ENCODE assay signal across 19 mouse cellular contexts in genomic region chr19:28258907-28259675, GRCm38 (mm10).
DNase-seq lines count a peak whose midpoint lies in the region; ATAC-seq and TF ChIP-seq lines count a peak whose summit lies in the region.
"Had no signal": no experiment of that assay in that cellular context is flagged by ENCODE, and none has a peak within 500 bp of the region (broad histone marks: within the 10 kb centered on the region; RNA-seq: fewer than 3 reads in every experiment).

No protein-coding gene starts in this region.

- DNase-seq in heart, adult 11 months: peak; percentile 52
- DNase-seq in NIH3T3 (ENCODE audit: low read depth): peak; percentile 76
- peak; percentile 87 for DNase-seq in embryonic facial prominence, embryonic 14.5 days (ENCODE audit: low spot score)
- peak; percentile 63 for DNase-seq in limb, embryonic 14.5 days (ENCODE audit: low spot score)
- no peak for DNase-seq in layer of hippocampus, postnatal 14 days (ENCODE audit: low spot score in 2 of 2)
- no peak for DNase-seq in adrenal gland, postnatal 4 days (ENCODE audit: low spot score in 2 of 2)
- DNase-seq: B cell, adult 2 months; cerebellum, adult 11 months; cerebellum, postnatal 36 days; kidney, postnatal 25 days; liver; lung, adult 18-20 months; lung, postnatal 4 days; spleen, adult 18-20 months; thymus, postnatal 25 days had no signal

- H3K36me3 ChIP-seq in heart, embryonic 12.5 days: no peaks in the 10 kb centered on the region
- H3K36me3 ChIP-seq in embryonic facial prominence, embryonic 14.5 days (ENCODE audit: control insufficient read depth, insufficient read depth, low read length): no peaks in the 10 kb centered on the region
- no peaks in the 10 kb centered on the region for H3K36me3 ChIP-seq in limb, embryonic 14.5 days (ENCODE audit: control insufficient read depth, insufficient read depth, low read length)
- H3K36me3 ChIP-seq: heart, embryonic 15.5 days; hindbrain, embryonic 13.5 days had no signal

- H3K27ac ChIP-seq in heart, embryonic 12.5 days (ENCODE audit: poor library complexity, severe bottlenecking): no peak overlapping the region
- H3K27ac ChIP-seq in embryonic facial prominence, embryonic 14.5 days (replicated peaks; ENCODE audit: low read depth, low read length): peak overlapping the region; percentile 63; the same call in 1 of the 2 replicates
- no peak overlapping the region for H3K27ac ChIP-seq in limb, embryonic 14.5 days (replicated peaks; ENCODE audit: low read depth, low read length)
- H3K27ac ChIP-seq: heart, embryonic 15.5 days; hindbrain, embryonic 13.5 days had no signal

- no peaks in the 10 kb centered on the region for H3K9me3 ChIP-seq in heart, embryonic 12.5 days (replicated peaks)
- no peaks in the 10 kb centered on the region for H3K9me3 ChIP-seq in embryonic facial prominence, embryonic 14.5 days (ENCODE audit: control insufficient read depth, low read length)
- H3K9me3 ChIP-seq in limb, embryonic 14.5 days (ENCODE audit: control insufficient read depth, low read length): no peaks in the 10 kb centered on the region
- H3K9me3 ChIP-seq: heart, embryonic 15.5 days; hindbrain, embryonic 13.5 days had no signal

- H3K4me1 ChIP-seq in heart, embryonic 12.5 days (replicated peaks): no peaks in the 10 kb centered on the region
- 0 out of 2 replicates have a peak, but pooled peaks cover 4% of the 10 kb centered on the region for H3K4me1 ChIP-seq in embryonic facial prominence, embryonic 14.5 days (ENCODE audit: control insufficient read depth, insufficient read depth, low read length)
- H3K4me1 ChIP-seq in limb, embryonic 14.5 days (ENCODE audit: control insufficient read depth, insufficient read depth, low read length): peaks cover 9% of the 10 kb centered on the region; the same call in 1 of the 2 replicates
- H3K4me1 ChIP-seq: heart, embryonic 15.5 days had no signal

- H3K9ac ChIP-seq in heart, embryonic 12.5 days: no peak overlapping the region
- H3K9ac ChIP-seq in embryonic facial prominence, embryonic 14.5 days (ENCODE audit: low read depth, low read length): no peak overlapping the region
- H3K9ac ChIP-seq in limb, embryonic 14.5 days (ENCODE audit: low read depth, low read length, severe bottlenecking): no peak overlapping the region
- H3K9ac ChIP-seq: heart, embryonic 15.5 days; hindbrain, embryonic 13.5 days had no signal

- TF ChIP-seq POLR2A in limb, embryonic 14.5 days (IDR thresholded peaks at IDR 0.05; ENCODE audit: borderline replicate concordance, extremely low read depth, insufficient read depth, insufficient read length): no peak

- H3K4me3 ChIP-seq in heart, embryonic 12.5 days: no peak overlapping the region
- no peak overlapping the region for H3K4me3 ChIP-seq in embryonic facial prominence, embryonic 14.5 days (ENCODE audit: low read depth, low read length)
- H3K4me3 ChIP-seq in limb, embryonic 14.5 days (replicated peaks; ENCODE audit: low read length): no peak overlapping the region
- H3K4me3 ChIP-seq: heart, embryonic 15.5 days; hindbrain, embryonic 13.5 days had no signal

- H3K27me3 ChIP-seq in heart, embryonic 12.5 days (replicated peaks): no peaks in the 10 kb centered on the region
- no peaks in the 10 kb centered on the region for H3K27me3 ChIP-seq in embryonic facial prominence, embryonic 14.5 days (replicated peaks; ENCODE audit: control insufficient read depth, insufficient read depth, low read length)
- H3K27me3 ChIP-seq in limb, embryonic 14.5 days (ENCODE audit: control insufficient read depth, insufficient read depth, low read length): no peaks in the 10 kb centered on the region
- H3K27me3 ChIP-seq: heart, embryonic 15.5 days; hindbrain, embryonic 13.5 days had no signal

- 86% methylated on average over 18 of the region's 18 CpGs for WGBS in heart, embryonic 12.5 days
- 49% methylated on average over 18 of the region's 18 CpGs for WGBS in embryonic facial prominence, embryonic 14.5 days
- WGBS in limb, embryonic 14.5 days: 41% methylated on average over 18 of the region's 18 CpGs

- no peak overlapping the region for H3K4me2 ChIP-seq in heart, embryonic 12.5 days
- peak overlapping the region; percentile 32; the same call in 1 of the 2 replicates for H3K4me2 ChIP-seq in embryonic facial prominence, embryonic 14.5 days (ENCODE audit: low read depth, low read length)
- no peak overlapping the region for H3K4me2 ChIP-seq in limb, embryonic 14.5 days (replicated peaks; ENCODE audit: low read depth, low read length, severe bottlenecking)
- H3K4me2 ChIP-seq: heart, embryonic 15.5 days; hindbrain, embryonic 13.5 days had no signal

- ATAC-seq in heart, embryonic 12.5 days (ENCODE audit: insufficient number of reproducible peaks, low FRiP score): no peak
- peak; percentile 79; the same call in 1 of the 2 replicates for ATAC-seq in embryonic facial prominence, embryonic 14.5 days (ENCODE audit: low read depth)
- ATAC-seq in limb, embryonic 14.5 days (ENCODE audit: low FRiP score, low read depth): peak; percentile 57
- ATAC-seq: intestine, postnatal 0 days had no signal

Comparison
In these comparisons a context has a peak if more than half of its experiments do, and no peak if none do; other contexts are left out.
1. DNase-seq: peak in heart, adult 11 months (single experiment), NIH3T3 (single experiment), embryonic facial prominence, embryonic 14.5 days (single experiment) and limb, embryonic 14.5 days (single experiment); none in layer of hippocampus, postnatal 14 days (0 of 2) and adrenal gland, postnatal 4 days (0 of 2).